Mouse (Mus musculus) cerebellum, postnatal 4 days (tissue): ENCODE data around the gene Sema4b.
A peak's percentile ranks its signal among the peaks of the same experiment; 100 is the strongest.

Experiments used
- DNase-seq, 2 experiments: peaks; one replicate each; pipeline ENCODE4 v3.0.0; 2022; ENCODE audit warnings: low spot score in 2 of 2, mixed read lengths in 1 of 2

Sema4b gene

DNA sequence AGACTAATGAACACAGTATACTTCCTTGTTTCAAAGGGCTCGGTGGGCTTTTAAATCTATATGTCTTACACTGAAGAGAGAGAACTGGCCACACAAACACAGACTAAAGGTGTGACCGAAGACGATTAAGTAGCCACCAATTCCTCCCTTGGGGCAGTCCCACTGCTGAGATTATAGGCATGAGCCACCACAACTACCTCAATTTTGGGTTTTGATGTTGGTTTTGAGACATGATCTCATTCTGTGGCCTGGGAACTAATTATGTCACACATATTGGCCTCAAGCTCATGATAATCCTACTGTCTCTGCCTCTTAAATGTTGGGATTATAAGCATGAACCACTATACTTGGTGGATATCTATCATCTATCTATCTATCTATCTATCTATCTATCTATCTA is 9.2 kb upstream of the Sema4b start:
- DNase-seq = no peak

DNA sequence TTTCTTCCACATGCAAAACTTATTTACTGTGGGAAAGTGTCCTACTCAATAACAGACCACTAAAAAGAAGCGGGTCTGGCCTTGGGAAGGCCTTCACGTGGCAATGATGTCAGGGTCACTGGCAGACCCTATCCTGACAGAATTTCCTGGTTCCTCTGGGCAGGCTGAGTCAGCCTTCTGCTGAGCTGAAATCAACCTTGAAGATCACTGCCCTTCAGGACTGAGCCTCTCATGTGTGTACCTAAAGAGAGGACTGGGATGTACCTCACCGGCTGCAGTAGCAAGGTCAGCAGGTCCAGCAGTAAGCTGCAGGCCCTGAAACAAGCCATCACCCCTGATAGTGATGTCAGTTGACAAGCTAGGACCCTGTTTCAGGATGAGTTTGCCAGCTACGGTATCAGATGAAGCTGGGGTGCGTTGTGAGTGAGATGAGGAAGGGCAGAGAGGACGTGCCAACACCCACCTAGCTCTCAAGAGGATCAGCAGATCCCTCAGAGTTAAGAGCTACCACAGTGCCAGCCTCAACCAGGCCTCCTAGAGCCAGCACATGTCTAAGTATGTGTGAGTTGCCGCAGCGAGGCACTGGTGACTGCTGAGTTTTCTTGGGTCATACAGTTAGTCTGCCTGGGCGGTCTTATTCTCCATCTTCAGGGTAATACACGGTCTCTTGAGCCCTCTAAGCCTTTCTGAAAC is 8.5 kb upstream of the Sema4b start:
- no peak for DNase-seq

DNA sequence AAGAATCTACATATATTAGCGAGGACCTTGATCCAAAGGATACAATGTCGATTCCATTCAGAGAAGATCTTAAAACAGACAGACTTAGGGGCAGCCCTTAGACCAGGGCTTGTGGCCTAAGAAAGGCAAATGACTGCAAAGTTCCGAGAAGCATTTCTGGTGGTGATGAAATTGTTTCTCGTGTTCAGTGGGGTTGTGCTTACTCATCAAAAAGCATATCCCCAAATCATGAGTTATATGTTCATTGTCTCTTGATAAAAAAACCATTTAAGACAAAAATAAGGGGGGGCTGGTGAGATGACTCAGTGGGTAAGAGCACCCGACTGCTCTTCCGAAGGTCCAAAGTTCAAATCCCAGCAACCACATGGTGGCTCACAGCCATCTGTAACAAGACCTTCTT is 7.3 kb upstream of the Sema4b start:
- no peak for DNase-seq

DNA sequence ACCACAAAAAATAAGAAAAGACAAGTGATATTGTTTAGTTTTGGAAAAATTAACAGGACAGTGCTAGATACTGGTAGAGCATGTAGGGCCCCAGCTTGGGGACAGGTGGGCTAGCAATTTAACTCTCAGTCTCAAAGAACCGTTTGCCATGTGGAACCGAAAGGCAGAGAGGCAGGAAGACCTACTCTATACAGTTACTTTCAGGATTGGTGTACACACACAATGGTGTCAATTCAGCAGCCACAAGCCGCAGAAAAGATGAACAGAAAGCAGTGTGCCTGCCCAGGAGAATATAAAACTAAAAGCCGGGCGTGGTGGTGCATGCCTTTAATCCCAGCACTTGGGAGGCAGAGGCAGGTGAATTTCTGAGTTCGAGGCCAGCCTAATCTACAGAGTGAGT is 6.9 kb upstream of the Sema4b start:
- DNase-seq = no peak

DNA sequence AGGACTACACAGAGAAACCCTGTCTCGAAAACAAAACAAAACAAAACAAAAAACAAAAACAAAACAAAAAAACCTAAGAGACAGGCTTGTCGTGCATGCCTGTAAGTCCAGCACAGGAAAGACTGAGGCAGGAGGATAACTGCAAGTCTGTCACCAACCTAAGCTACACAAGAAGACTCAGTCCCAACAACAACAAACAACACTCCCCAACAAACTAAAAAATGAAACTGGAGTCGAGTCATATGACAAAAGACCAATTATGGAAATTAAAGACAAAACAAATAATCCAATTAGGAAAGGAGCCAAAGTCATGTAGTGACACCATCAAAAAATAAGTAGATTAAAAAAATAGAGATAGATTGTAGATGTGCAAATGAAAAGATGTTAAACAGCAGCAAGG is 6.4 kb upstream of the Sema4b start:
- no peak for DNase-seq

DNA sequence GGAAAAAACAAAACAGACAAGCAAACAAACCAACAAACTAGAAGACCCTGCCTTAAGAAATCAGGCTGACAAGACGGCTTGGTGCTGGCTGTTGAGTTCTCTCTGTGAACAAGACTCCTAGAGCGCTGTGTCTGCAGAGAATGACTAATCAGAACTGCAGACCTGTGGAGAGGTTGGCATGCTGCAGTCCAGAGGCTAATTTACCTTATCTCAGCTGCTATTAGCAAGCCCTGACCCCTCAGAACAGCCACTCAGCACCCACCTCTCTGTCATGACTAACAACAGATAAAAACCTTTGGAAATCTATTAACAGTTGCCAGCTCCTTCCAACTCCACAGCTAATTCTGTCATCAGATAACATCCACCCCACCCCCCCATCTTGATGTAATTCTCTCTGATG is 5.6 kb upstream of the Sema4b start:
- DNase-seq = no peak

- DNase-seq = no peak
Measured at GRCm38 (mm10) chr7:80182139-80182538, 4.5 kb upstream of the Sema4b start.

DNA sequence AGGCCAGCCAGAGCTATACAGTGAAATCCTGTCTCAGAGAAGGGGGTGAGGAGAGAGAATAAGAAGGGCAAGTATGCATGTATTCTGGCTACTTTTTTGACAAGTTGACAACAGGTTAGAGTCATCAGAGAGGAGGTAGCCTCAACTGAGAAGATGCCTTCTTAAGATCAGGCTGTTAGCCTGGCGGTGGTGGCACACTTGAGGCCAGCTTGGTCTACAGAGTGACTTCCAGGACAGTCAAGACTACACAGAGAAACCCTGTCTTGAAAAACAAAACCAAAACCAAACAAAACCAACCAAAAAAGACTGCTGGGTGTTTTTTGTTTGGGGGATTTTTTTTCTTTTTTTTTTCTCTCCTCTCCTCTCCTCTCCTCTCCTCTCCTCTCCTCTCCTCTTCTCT is 3.2 kb upstream of the Sema4b start:
- no peak for DNase-seq

- no peak for DNase-seq
Measured at GRCm38 (mm10) chr7:80183969-80184368, 2.7 kb upstream of the Sema4b start.

- no peak for DNase-seq
Measured at GRCm38 (mm10) chr7:80184551-80184950, 2.1 kb upstream of the Sema4b start.

DNA sequence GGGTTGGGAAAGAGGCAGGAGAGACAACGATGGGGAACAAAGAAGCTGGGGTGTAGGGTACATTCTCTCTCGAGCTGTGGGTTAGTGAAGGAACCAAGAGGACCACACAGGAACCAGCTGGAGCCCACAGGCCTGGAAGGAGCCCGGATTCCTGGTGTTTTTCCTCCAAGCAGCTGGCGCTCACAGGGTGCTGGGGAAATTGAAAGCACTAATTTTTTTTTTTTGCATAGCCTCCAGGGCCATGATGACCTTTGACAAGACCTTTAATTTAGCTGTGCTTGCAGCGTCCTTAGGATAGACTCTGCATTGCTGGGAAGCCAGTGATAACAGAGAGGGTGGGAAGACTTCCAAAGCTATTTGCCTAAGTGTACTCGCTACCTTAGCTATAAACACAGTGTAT is 1.7 kb upstream of the Sema4b start:
- no peak for DNase-seq

DNA sequence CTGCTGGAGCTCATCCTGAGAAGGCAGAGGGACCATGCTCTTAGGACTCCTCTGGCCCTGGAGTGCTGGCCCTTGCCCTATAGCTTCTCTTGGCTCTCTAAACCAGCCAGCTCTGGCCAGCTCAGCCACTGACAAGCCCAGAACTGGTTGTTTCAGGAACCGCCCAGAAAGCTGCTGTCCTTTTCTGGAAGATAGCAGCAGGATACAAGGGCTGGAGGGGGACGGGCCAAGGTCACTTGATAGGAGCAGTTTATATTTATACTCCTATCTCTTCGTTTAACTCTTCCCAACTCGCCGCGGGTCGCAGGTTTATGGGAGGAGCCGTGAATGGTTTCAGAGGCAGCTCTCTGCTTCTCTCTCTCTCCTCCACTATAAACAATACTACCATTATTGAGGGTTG is 620 bp upstream of the Sema4b start:
- DNase-seq = no peak

DNA sequence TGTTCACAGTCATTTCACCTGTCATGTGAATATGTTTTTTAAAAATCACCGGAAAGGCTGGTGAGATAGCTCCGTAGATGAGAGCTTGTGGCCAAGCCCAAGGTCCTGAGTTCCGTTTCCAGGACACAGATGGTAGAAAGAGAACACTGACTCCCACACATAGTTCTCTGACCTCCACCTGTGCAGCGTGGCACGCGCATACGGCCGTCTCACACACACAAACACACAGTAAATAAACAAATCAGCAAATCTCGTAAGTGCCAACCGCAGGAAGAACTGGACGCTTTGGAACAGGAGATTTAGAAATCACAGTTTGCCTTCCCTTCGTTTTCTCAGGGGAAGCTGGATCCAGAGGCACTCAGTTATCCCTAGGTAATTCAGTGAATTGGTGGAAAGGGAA is 860 bp downstream of the Sema4b start:
- no peak for DNase-seq

DNA sequence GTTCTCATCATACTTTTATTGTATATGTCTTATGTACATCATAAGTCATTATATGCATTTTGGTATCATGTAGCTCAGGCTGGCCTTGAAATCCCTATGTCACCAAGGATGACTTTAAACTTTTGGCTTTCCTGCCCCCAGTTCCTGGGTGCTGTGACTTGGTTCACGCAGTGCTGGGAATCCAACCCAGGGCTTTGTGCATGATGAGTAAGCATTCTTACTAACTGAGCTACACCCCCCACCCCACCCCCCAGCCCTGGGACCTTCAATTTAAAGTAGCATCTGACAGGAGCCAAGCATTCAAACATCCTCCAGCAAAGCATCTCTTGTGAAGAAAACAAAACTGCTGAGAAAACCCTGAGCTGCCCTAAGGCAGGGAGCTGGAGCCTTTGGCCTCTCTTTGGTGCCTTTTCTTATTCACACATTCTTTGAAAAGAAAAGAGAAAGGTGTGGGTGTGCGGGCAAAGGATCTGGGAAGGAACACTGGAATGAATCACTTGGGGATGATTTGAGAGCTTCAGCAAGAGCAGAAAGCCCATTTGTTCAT is 2.0 kb downstream of the Sema4b start:
- no peak for DNase-seq

GRCm38 (mm10) chr7:80189147-80189933 is 2.7 kb downstream of the Sema4b start:
- DNase-seq = no peak

- no peak for DNase-seq
Measured at GRCm38 (mm10) chr7:80191455-80191854, 4.8 kb downstream of the Sema4b start.

GRCm38 (mm10) chr7:80192226-80193061 is 5.8 kb downstream of the Sema4b start:
- DNase-seq = peak; percentile 84 to 98

- DNase-seq = no peak
Measured at GRCm38 (mm10) chr7:80193941-80194739, 7.5 kb downstream of the Sema4b start.

DNA sequence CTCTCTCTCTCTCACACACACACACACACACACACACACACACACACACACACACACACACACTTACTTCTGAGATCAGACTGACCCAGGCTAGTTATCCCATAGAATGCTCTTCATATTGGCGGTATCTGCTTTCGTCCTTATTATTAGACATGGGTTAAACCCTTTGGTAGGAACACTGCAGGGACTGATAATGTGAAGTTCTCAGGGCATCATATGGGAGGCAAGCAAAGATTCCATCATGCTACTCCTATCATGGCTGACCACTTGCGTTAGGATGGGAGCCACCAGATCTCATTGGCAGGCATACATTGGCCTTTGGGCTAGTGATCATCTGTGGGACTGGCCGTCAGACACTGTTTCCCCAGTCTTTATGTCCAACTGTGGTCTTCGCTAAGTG is 8.5 kb downstream of the Sema4b start:
- no peak for DNase-seq

DNA sequence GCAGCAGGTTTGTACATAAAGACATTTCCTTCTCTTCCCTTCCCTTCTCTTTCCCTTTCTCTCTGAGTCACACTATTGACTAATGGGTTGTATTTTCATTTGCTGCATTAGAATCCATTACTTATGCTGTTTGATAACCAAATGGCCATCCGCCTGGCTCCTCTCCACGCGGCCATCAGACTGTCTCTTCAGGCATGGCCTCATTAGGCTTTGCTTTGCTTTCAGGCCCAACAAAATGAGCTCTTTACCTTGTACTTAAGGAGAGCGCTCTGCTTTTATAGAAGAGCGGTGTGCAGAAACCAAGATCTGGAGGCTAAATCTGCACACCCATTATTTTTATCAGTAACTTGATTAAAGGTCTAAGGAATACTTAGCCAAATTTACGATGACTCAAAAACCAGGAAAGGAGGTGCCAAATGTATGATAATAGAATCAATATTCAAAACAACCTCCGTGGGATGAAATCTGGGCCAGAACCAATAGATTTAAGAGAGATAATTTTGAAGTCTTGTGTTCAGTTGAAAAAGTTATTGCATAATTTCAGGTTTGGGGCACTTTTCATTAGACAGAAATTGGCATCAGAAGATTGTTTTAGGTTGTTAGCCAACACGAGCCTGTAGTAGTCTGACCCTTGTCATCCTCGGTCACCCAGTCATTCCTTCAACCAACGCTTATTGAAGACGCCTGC is 9.1 kb downstream of the Sema4b start:
- DNase-seq = no peak

- DNase-seq = no peak
Measured at GRCm38 (mm10) chr7:80197371-80197770, 10.7 kb downstream of the Sema4b start.
